Mouse (Mus musculus) kidney, embryonic 15.5 days (tissue): Measurements from ENCODE around the gene Gm3099. TPM values are rescaled to one million over a fixed set of nuclear protein-coding genes. Genes with fewer than 3 reads are reported as not detected.
"Not testable (repeated sequence)": the region's sequence is repeated elsewhere in the genome, so short reads cannot be mapped to it uniquely, and the experiment has no call there.

ENCODE experiments used
- ATAC-seq: fragments of 200-750 bp; cut with Nextera tagmentation; replicated peaks from 2 replicates; pipeline ENCODE4 v1.8.0; 2017; ENCODE audit warnings: moderate TSS enrichment; ENCODE audit not compliant: low FRiP score
- H3K27ac ChIP-seq: fragments of 300-500 bp; sonication (generic); 2 replicates; pipeline ENCODE4 v1.5.1; 2015; ENCODE audit warnings: mild to moderate bottlenecking, inconsistent platforms
- H3K27me3 ChIP-seq: fragments of 300-500 bp; sonication (generic); 2 replicates; pipeline ENCODE4 v1.6.1; 2015; ENCODE audit warnings: inconsistent platforms
- H3K36me3 ChIP-seq: fragments of 300-500 bp; sonication (generic); 2 replicates; pipeline ENCODE4 v1.6.1; 2015; ENCODE audit warnings: inconsistent platforms
- H3K4me1 ChIP-seq: fragments of 300-500 bp; sonication (generic); 2 replicates; pipeline ENCODE4 v1.6.1; 2015; ENCODE audit warnings: inconsistent platforms
- H3K4me2 ChIP-seq: fragments of 300-500 bp; sonication (generic); 2 replicates; pipeline ENCODE4 v1.6.1; 2015; ENCODE audit warnings: moderate library complexity, mild to moderate bottlenecking, inconsistent platforms
- H3K4me3 ChIP-seq: fragments of 300-500 bp; sonication (generic); replicated peaks from 2 replicates; pipeline ENCODE4 v1.5.1; 2015; ENCODE audit warnings: mild to moderate bottlenecking, inconsistent platforms
- H3K9ac ChIP-seq: fragments of 300-500 bp; sonication (generic); 2 replicates; pipeline ENCODE4 v1.6.1; 2015; ENCODE audit warnings: mild to moderate bottlenecking, inconsistent platforms
- H3K9me3 ChIP-seq: fragments of 300-500 bp; sonication (generic); replicated peaks from 2 replicates; pipeline ENCODE4 v1.6.1; 2016; ENCODE audit warnings: inconsistent platforms
- WGBS: fragments of 180-500 bp; shearing (Covaris S2); methylation state at CpG from one replicate; pipeline ENCODE4 v1.1.7; 2015; ENCODE audit warnings: mixed read lengths; 5-methylcytosine and 5-hydroxymethylcytosine counted together
- polyA plus RNA-seq: library from polyadenylated mRNA; unstranded; fragments of >200 nt; fragmentation: Nextera tagmentation; extraction: Ambion mirVana; gene quantifications from 2 replicates; pipeline ENCODE4 v1.2.1, GENCODE M21; 2015

The Gm3099 gene
- polyA plus RNA-seq = not detected in 2 replicates

- 78% methylated on average over 2 of the region's 3 CpGs for WGBS
- not testable (repeated sequence) for H3K36me3 ChIP-seq
Measured at GRCm38 (mm10) chr14:3998094-3998493, at the start of gene Gm3099. TSS of gene Gm3099 (plus strand) at chr14:3998394.

GRCm38 (mm10) chr14:3963247-3963646 is 34.9 kb upstream of the Gm3099 start, which contains the start of gene Gm3095:
TSS of gene Gm3095 (plus strand) at chr14:3963547.
- not testable (repeated sequence) for H3K27ac ChIP-seq, ATAC-seq, H3K27me3 ChIP-seq, H3K4me3 ChIP-seq, H3K4me1 ChIP-seq, H3K36me3 ChIP-seq, H3K4me2 ChIP-seq, H3K9me3 ChIP-seq, H3K9ac ChIP-seq
- WGBS = no CpG with 5 or more reads among the region's 2 CpGs

More at GRCm38 (mm10) chr14:3998094-3998493, at the start of gene Gm3099:
- ATAC-seq, H3K4me2 ChIP-seq, H3K27ac ChIP-seq, H3K4me1 ChIP-seq, H3K9me3 ChIP-seq, H3K9ac ChIP-seq, H3K4me3 ChIP-seq, H3K27me3 ChIP-seq: not testable (repeated sequence)

DNA sequence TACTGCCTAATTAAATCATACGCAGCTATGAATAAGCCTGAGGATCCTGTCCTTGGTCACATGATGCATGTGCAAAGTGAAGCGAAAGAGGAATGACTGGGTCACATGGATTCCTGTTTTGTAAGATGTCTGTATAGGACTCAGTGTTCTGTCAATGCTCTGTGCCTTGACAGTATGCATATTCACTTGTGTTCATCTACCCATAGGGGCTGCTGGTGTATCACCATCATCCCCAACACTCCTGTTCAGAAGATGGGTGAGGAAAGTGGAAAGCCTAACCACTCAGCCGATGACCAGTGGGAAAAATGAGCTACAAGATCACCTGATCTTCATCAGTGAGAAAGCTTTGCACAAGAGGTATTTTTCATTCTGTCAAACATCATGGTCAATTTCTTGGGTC is 25.4 kb downstream of the Gm3099 start, which contains the start of gene Gm5796:
Gene Gm5796 (plus strand): TSS at position 301 of the 400 bp plus-strand sequence.
- not testable (repeated sequence) for H3K4me3 ChIP-seq, H3K36me3 ChIP-seq, H3K9ac ChIP-seq, H3K27ac ChIP-seq, H3K9me3 ChIP-seq, H3K4me1 ChIP-seq, ATAC-seq, H3K4me2 ChIP-seq, H3K27me3 ChIP-seq
- WGBS = no CpG with 5 or more reads among the region's 3 CpGs

Other genes with a start within 250 kb of the Gm3099 start
- gene Gm3002, start 188.3 kb upstream of the Gm3099 start, polyA plus RNA-seq = 0.13 and 0.23 TPM in 2 replicates
- not detected in 2 replicates for gene Gm3033, start 152.1 kb upstream of the Gm3099 start, polyA plus RNA-seq
- 0.26 TPM in 1 of 2 replicates, not detected in the other for gene Gm2916, start 114.2 kb upstream of the Gm3099 start, polyA plus RNA-seq
- not detected in 2 replicates for gene Gm3029, start 66.6 kb upstream of the Gm3099 start, polyA plus RNA-seq
- not detected in 2 replicates for gene Gm3095, start 34.8 kb upstream of the Gm3099 start, polyA plus RNA-seq
- not detected in 2 replicates for gene Gm5796, start 25.5 kb downstream of the Gm3099 start, polyA plus RNA-seq
- gene Gm3115, start 85.7 kb downstream of the Gm3099 start, polyA plus RNA-seq = not detected in 2 replicates
- not detected in 2 replicates for gene Gm8108, start 112.1 kb downstream of the Gm3099 start, polyA plus RNA-seq
- gene Gm3127, start 166.6 kb downstream of the Gm3099 start, polyA plus RNA-seq = not detected in 2 replicates
- gene Gm2974, start 184.2 kb downstream of the Gm3099 start, polyA plus RNA-seq = 0.18 and 0.45 TPM in 2 replicates